Comparison of ENCODE assay signal across 23 mouse cellular contexts in genomic region chr19:29365105-29365504, GRCm38 (mm10). TPM values are rescaled to one million over a fixed set of nuclear protein-coding genes. Genes with fewer than 3 reads are reported as not detected.
DNase-seq lines count a peak whose midpoint lies in the region; ATAC-seq and TF ChIP-seq lines count a peak whose summit lies in the region.
"Had no signal": no experiment of that assay in that cellular context is flagged by ENCODE, and none has a peak within 500 bp of the region (broad histone marks: within the 10 kb centered on the region; RNA-seq: fewer than 3 reads in every experiment).

No protein-coding gene starts in this region.

- TF ChIP-seq RAD21 in MEL (IDR thresholded peaks at IDR 0.05; ENCODE audit: low read depth, low read length): no peak

- H3K27me3 ChIP-seq in midbrain, embryonic 11.5 days (ENCODE audit: control insufficient read depth, insufficient read depth, low read length): no peaks in the 10 kb centered on the region; the same call in 1 of the 2 replicates
- H3K27me3 ChIP-seq in midbrain, embryonic 15.5 days (replicated peaks): no peaks in the 10 kb centered on the region; the same call in 1 of the 2 replicates
- no peaks in the 10 kb centered on the region for H3K27me3 ChIP-seq in MEL (ENCODE audit: control insufficient read depth in 1 of 2, insufficient read depth in 2 of 2, low read length in 2 of 2)
- H3K27me3 ChIP-seq in spleen, adult 2 months (ENCODE audit: control insufficient read depth, insufficient read depth, low read length): no peaks in the 10 kb centered on the region
- no peaks in the 10 kb centered on the region for H3K27me3 ChIP-seq in midbrain, embryonic 14.5 days (ENCODE audit: control insufficient read depth, insufficient read depth, low read length)
- H3K27me3 ChIP-seq: hindbrain, embryonic 15.5 days; liver, embryonic 13.5 days; lung, embryonic 15.5 days; Patski had no signal

- no peak overlapping the region for H3K27ac ChIP-seq in midbrain, embryonic 11.5 days (ENCODE audit: low read depth, low read length)
- H3K27ac ChIP-seq in midbrain, embryonic 15.5 days: no peak overlapping the region
- H3K27ac ChIP-seq in MEL (ENCODE audit: control insufficient read depth, low read depth, low read length): no peak overlapping the region
- H3K27ac ChIP-seq in spleen, adult 2 months (ENCODE audit: insufficient read depth, low read length): peak overlapping the region; percentile 9; the same call in 1 of the 2 replicates
- no peak overlapping the region for H3K27ac ChIP-seq in gastrocnemius, adult 2 months
- H3K27ac ChIP-seq in midbrain, embryonic 14.5 days (replicated peaks; ENCODE audit: low read depth, low read length): no peak overlapping the region
- H3K27ac ChIP-seq: heart, embryonic 10.5 days; hindbrain, embryonic 15.5 days; limb, embryonic 12.5 days; liver, embryonic 13.5 days; lung, embryonic 15.5 days had no signal

- DNase-seq in midbrain, embryonic 11.5 days (ENCODE audit: low spot score, missing footprints): peak; percentile 51
- peak; percentile 79 for DNase-seq in CD4-positive helper T cell, adult 2 months (ENCODE audit: low read depth, low spot score)
- DNase-seq in MEL (ENCODE audit: low read depth, low spot score): peak; percentile 63
- peak; percentile 60 to 75 for DNase-seq in spleen, adult 2 months (ENCODE audit: low read depth in 1 of 2, low spot score in 2 of 2)
- no peak for DNase-seq in gastrocnemius, adult 2 months
- DNase-seq in midbrain, embryonic 14.5 days: no peak
- DNase-seq: gastrocnemius, postnatal 36 days; heart, postnatal 14 days; kidney, adult 11 months; kidney, postnatal 14 days; liver, embryonic 13.5 days; right cerebral cortex, postnatal 25 days; thymus, postnatal 36 days had no signal

- intact Hi-C loops in gastrocnemius, adult 2 months (cut with DNase I): loop anchor here (2.0 to 5.0 kb wide), 2 partner anchors 136 to 197 kb away; no protein-coding TSS in a partner anchor

- no peak overlapping the region for H3K4me2 ChIP-seq in midbrain, embryonic 11.5 days
- no peak overlapping the region for H3K4me2 ChIP-seq in midbrain, embryonic 15.5 days
- no peak overlapping the region for H3K4me2 ChIP-seq in midbrain, embryonic 14.5 days (ENCODE audit: low read length)
- H3K4me2 ChIP-seq: hindbrain, embryonic 15.5 days; limb, embryonic 12.5 days; lung, embryonic 15.5 days had no signal

- peaks cover 4% of the 10 kb centered on the region; the same call in 1 of the 2 replicates for H3K79me2 ChIP-seq in MEL (ENCODE audit: control insufficient read depth, insufficient read depth, low read length, poor library complexity)

- no peak overlapping the region for H3K4me3 ChIP-seq in midbrain, embryonic 11.5 days (ENCODE audit: low read depth, low read length)
- H3K4me3 ChIP-seq in midbrain, embryonic 15.5 days: no peak overlapping the region
- no peak overlapping the region for H3K4me3 ChIP-seq in MEL (ENCODE audit: control insufficient read depth in 1 of 2, insufficient read depth in 1 of 2, low read depth in 2 of 2, low read length in 2 of 2)
- no peak overlapping the region for H3K4me3 ChIP-seq in spleen, adult 2 months (ENCODE audit: extremely low read depth, insufficient read depth, insufficient read length)
- no peak overlapping the region for H3K4me3 ChIP-seq in gastrocnemius, adult 2 months
- H3K4me3 ChIP-seq in midbrain, embryonic 14.5 days (replicated peaks; ENCODE audit: low read depth, low read length): no peak overlapping the region
- H3K4me3 ChIP-seq: heart, embryonic 10.5 days; hindbrain, embryonic 15.5 days; limb, embryonic 12.5 days; liver, embryonic 13.5 days; lung, embryonic 15.5 days had no signal

- 12% methylated on average over 3 of the region's 3 CpGs for WGBS in midbrain, embryonic 11.5 days
- WGBS in midbrain, embryonic 15.5 days: 21% methylated on average over 3 of the region's 3 CpGs
- 52% methylated on average over 3 of the region's 3 CpGs for WGBS in spleen, adult 2 months
- WGBS in midbrain, embryonic 14.5 days: 22% methylated on average over 3 of the region's 3 CpGs

- no peak for TF ChIP-seq CTCF in MEL (IDR thresholded peaks at IDR 0.05 in 2 of 3, conservative IDR thresholded peaks at IDR 0.05 in 1 of 3; ENCODE audit: control insufficient read depth in 1 of 3, insufficient read depth in 1 of 3, low read depth in 2 of 3, low read length in 3 of 3, poor library complexity in 1 of 3, severe bottlenecking in 1 of 3)
- no peak for TF ChIP-seq CTCF in spleen, adult 2 months (IDR thresholded peaks at IDR 0.05; ENCODE audit: extremely low read depth, insufficient read depth, insufficient read length, insufficient replicate concordance)
- TF ChIP-seq CTCF in gastrocnemius, adult 2 months (IDR thresholded peaks at IDR 0.05): no peak

- H3K36me3 ChIP-seq in midbrain, embryonic 11.5 days (ENCODE audit: control insufficient read depth, insufficient read depth, low read length): no peaks in the 10 kb centered on the region
- no peaks in the 10 kb centered on the region for H3K36me3 ChIP-seq in midbrain, embryonic 15.5 days (replicated peaks)
- H3K36me3 ChIP-seq in MEL (ENCODE audit: control insufficient read depth in 1 of 2, insufficient read depth in 2 of 2, low read length in 2 of 2): peaks cover 0 to 53% of the 10 kb centered on the region in 2 experiments; a peak in 2 of 4 replicates
- H3K36me3 ChIP-seq in spleen, adult 2 months (ENCODE audit: control insufficient read depth, insufficient read depth, low read length): no peaks in the 10 kb centered on the region
- no peaks in the 10 kb centered on the region for H3K36me3 ChIP-seq in midbrain, embryonic 14.5 days (ENCODE audit: control insufficient read depth, insufficient read depth, low read length)
- H3K36me3 ChIP-seq: heart, embryonic 10.5 days; hindbrain, embryonic 15.5 days; limb, embryonic 12.5 days; liver, embryonic 13.5 days; lung, embryonic 15.5 days had no signal

- no peak for TF ChIP-seq EP300 in MEL (IDR thresholded peaks at IDR 0.05; ENCODE audit: low read depth in 1 of 2, low read length in 2 of 2)

- no peak for TF ChIP-seq POLR2A in MEL (IDR thresholded peaks at IDR 0.05; ENCODE audit: control insufficient read depth in 1 of 2, insufficient read depth in 1 of 2, low read depth in 1 of 2, low read length in 2 of 2, poor library complexity in 1 of 2)
- TF ChIP-seq POLR2A in spleen, adult 2 months (IDR thresholded peaks at IDR 0.05; ENCODE audit: low read depth, low read length): no peak

- H3K9ac ChIP-seq in midbrain, embryonic 11.5 days (ENCODE audit: low read length): no peak overlapping the region
- no peak overlapping the region for H3K9ac ChIP-seq in midbrain, embryonic 15.5 days
- H3K9ac ChIP-seq in MEL (ENCODE audit: control insufficient read depth, low read depth, low read length, poor library complexity, severe bottlenecking): no peak overlapping the region
- no peak overlapping the region for H3K9ac ChIP-seq in midbrain, embryonic 14.5 days (replicated peaks; ENCODE audit: low read length)
- H3K9ac ChIP-seq: hindbrain, embryonic 15.5 days; limb, embryonic 12.5 days; liver, embryonic 13.5 days; lung, embryonic 15.5 days had no signal

- no peak for ATAC-seq in midbrain, embryonic 11.5 days (ENCODE audit: low FRiP score)
- ATAC-seq in midbrain, embryonic 15.5 days (replicated peaks): no peak
- no peak for ATAC-seq in midbrain, embryonic 14.5 days (ENCODE audit: low FRiP score, low TSS enrichment)
- ATAC-seq: midbrain, embryonic 16.5 days; Patski had no signal

- no peaks in the 10 kb centered on the region for H3K9me3 ChIP-seq in midbrain, embryonic 11.5 days (ENCODE audit: control insufficient read depth, low read length)
- H3K9me3 ChIP-seq in midbrain, embryonic 15.5 days: no peaks in the 10 kb centered on the region
- H3K9me3 ChIP-seq in MEL (replicated peaks; ENCODE audit: insufficient read depth, low read length): no peaks in the 10 kb centered on the region
- H3K9me3 ChIP-seq in midbrain, embryonic 14.5 days (ENCODE audit: control insufficient read depth, low read length): no peaks in the 10 kb centered on the region
- H3K9me3 ChIP-seq: heart, embryonic 10.5 days; hindbrain, embryonic 15.5 days; limb, embryonic 12.5 days; liver, embryonic 13.5 days; lung, embryonic 15.5 days had no signal

- peaks cover 6% of the 10 kb centered on the region; the same call in 1 of the 2 replicates for H3K4me1 ChIP-seq in midbrain, embryonic 11.5 days (ENCODE audit: control insufficient read depth, insufficient read depth, low read length)
- H3K4me1 ChIP-seq in midbrain, embryonic 15.5 days: peaks cover 27% of the 10 kb centered on the region
- peaks cover 32 to 38% of the 10 kb centered on the region in 2 experiments for H3K4me1 ChIP-seq in MEL (ENCODE audit: control insufficient read depth in 1 of 2, insufficient read depth in 2 of 2, low read length in 2 of 2)
- peaks cover 12% of the 10 kb centered on the region for H3K4me1 ChIP-seq in spleen, adult 2 months (ENCODE audit: control insufficient read depth, insufficient read depth, insufficient read length)
- H3K4me1 ChIP-seq in midbrain, embryonic 14.5 days (ENCODE audit: control insufficient read depth, insufficient read depth, low read length): peaks cover 22% of the 10 kb centered on the region

RNA-seq across cellular contexts. Expression of gene Plgrkt, which starts 2.1 kb away (rescaled TPM):
- 60.4 and 68.1 TPM in 2 replicates for polyA plus RNA-seq in midbrain, embryonic 11.5 days (2014; fragmentation: Nextera tagmentation; extraction: Ambion mirVana)
- 76.6 and 85.7 TPM in 2 replicates for polyA plus RNA-seq in midbrain, embryonic 15.5 days (2015; fragmentation: Nextera tagmentation; extraction: Ambion mirVana)
- 107 and 117 TPM in 2 replicates for total RNA-seq in MEL (2012; rRNA removed)
- polyA plus RNA-seq in MEL (2012; ENCODE audit: insufficient read depth in 1 of 2, insufficient read length in 2 of 2, low read depth in 1 of 2, low replicate concordance in 2 of 2, missing spikeins in 1 of 2): 100 to 1,000 TPM in 1 of 2 experiments, not detected in 1; 145 TPM
- polyA plus RNA-seq in spleen, adult 2 months (2012; rRNA removed): 55.6 and 63.9 TPM in 2 replicates
- 10 to 100 TPM; 16.1 to 21.2 TPM for total RNA-seq in gastrocnemius, adult 2 months (2021)
- 97.2 and 102 TPM in 2 replicates for polyA plus RNA-seq in midbrain, embryonic 14.5 days (2014; fragmentation: Nextera tagmentation; extraction: Ambion mirVana)

RNA-seq across cellular contexts. Expression of gene Cd274, which starts 2.1 kb away (rescaled TPM):
- 0.34 and 0.77 TPM in 2 replicates for polyA plus RNA-seq in midbrain, embryonic 11.5 days (2014; fragmentation: Nextera tagmentation; extraction: Ambion mirVana)
- polyA plus RNA-seq in midbrain, embryonic 15.5 days (2015; fragmentation: Nextera tagmentation; extraction: Ambion mirVana): 0.77 and 0.83 TPM in 2 replicates
- 3.1 and 3.2 TPM in 2 replicates for total RNA-seq in MEL (2012; rRNA removed)
- 1 to 10 TPM in 1 of 2 experiments, not detected in 1; 5.0 TPM for polyA plus RNA-seq in MEL (2012; ENCODE audit: insufficient read depth in 1 of 2, insufficient read length in 2 of 2, low read depth in 1 of 2, low replicate concordance in 2 of 2, missing spikeins in 1 of 2)
- 10.4 and 11.0 TPM in 2 replicates for polyA plus RNA-seq in spleen, adult 2 months (2012; rRNA removed)
- under 1 TPM; 0.59 to 0.71 TPM for total RNA-seq in gastrocnemius, adult 2 months (2021)
- polyA plus RNA-seq in midbrain, embryonic 14.5 days (2014; fragmentation: Nextera tagmentation; extraction: Ambion mirVana): 0.36 and 0.66 TPM in 2 replicates

RNA-seq across cellular contexts. Expression of gene Rln1, which starts 30.6 kb away (rescaled TPM):
- 0.77 and 0.82 TPM in 2 replicates for polyA plus RNA-seq in midbrain, embryonic 11.5 days (2014; fragmentation: Nextera tagmentation; extraction: Ambion mirVana)
- polyA plus RNA-seq in midbrain, embryonic 15.5 days (2015; fragmentation: Nextera tagmentation; extraction: Ambion mirVana): 2.4 and 2.5 TPM in 2 replicates
- total RNA-seq in MEL (2012; rRNA removed): 0.04 TPM in 1 of 2 replicates, not detected in the other
- not detected for polyA plus RNA-seq in MEL (2012; ENCODE audit: insufficient read depth in 1 of 2, insufficient read length in 2 of 2, low read depth in 1 of 2, low replicate concordance in 2 of 2, missing spikeins in 1 of 2)
- not detected in 2 replicates for polyA plus RNA-seq in spleen, adult 2 months (2012; rRNA removed)
- not detected for total RNA-seq in gastrocnemius, adult 2 months (2021)
- polyA plus RNA-seq in midbrain, embryonic 14.5 days (2014; fragmentation: Nextera tagmentation; extraction: Ambion mirVana): 2.7 and 3.3 TPM in 2 replicates
- total RNA-seq: gastrocnemius, postnatal 36 days; heart, postnatal 14 days had no signal
- polyA plus RNA-seq: liver, embryonic 13.5 days; lung, embryonic 15.5 days; Patski; stomach, embryonic 14.5 days had no signal

RNA-seq across cellular contexts. Expression of gene Insl6, which starts 39.9 kb away (rescaled TPM):
- polyA plus RNA-seq in midbrain, embryonic 11.5 days (2014; fragmentation: Nextera tagmentation; extraction: Ambion mirVana): 6.3 and 8.0 TPM in 2 replicates
- 1.5 and 1.9 TPM in 2 replicates for polyA plus RNA-seq in midbrain, embryonic 15.5 days (2015; fragmentation: Nextera tagmentation; extraction: Ambion mirVana)
- total RNA-seq in MEL (2012; rRNA removed): 2.2 and 3.1 TPM in 2 replicates
- polyA plus RNA-seq in MEL (2012; ENCODE audit: insufficient read depth in 1 of 2, insufficient read length in 2 of 2, low read depth in 1 of 2, low replicate concordance in 2 of 2, missing spikeins in 1 of 2): 1 to 10 TPM in 1 of 2 experiments, not detected in 1; 9.9 TPM
- 1.5 and 2.1 TPM in 2 replicates for polyA plus RNA-seq in spleen, adult 2 months (2012; rRNA removed)
- not detected for total RNA-seq in gastrocnemius, adult 2 months (2021)
- 0.77 and 1.9 TPM in 2 replicates for polyA plus RNA-seq in midbrain, embryonic 14.5 days (2014; fragmentation: Nextera tagmentation; extraction: Ambion mirVana)
- total RNA-seq: gastrocnemius, postnatal 36 days had no signal

RNA-seq across cellular contexts. Expression of gene Pdcd1lg2, which starts 45.6 kb away (rescaled TPM):
- polyA plus RNA-seq in midbrain, embryonic 11.5 days (2014; fragmentation: Nextera tagmentation; extraction: Ambion mirVana): not detected in 2 replicates
- 0.10 TPM in 1 of 2 replicates, not detected in the other for polyA plus RNA-seq in midbrain, embryonic 15.5 days (2015; fragmentation: Nextera tagmentation; extraction: Ambion mirVana)
- 1.3 and 1.7 TPM in 2 replicates for total RNA-seq in MEL (2012; rRNA removed)
- polyA plus RNA-seq in MEL (2012; ENCODE audit: insufficient read depth in 1 of 2, insufficient read length in 2 of 2, low read depth in 1 of 2, low replicate concordance in 2 of 2, missing spikeins in 1 of 2): 1 to 10 TPM in 1 of 2 experiments, not detected in 1; 5.4 TPM
- polyA plus RNA-seq in spleen, adult 2 months (2012; rRNA removed): 1.0 and 1.2 TPM in 2 replicates
- total RNA-seq in gastrocnemius, adult 2 months (2021): not detected
- 0.12 TPM in 1 of 2 replicates, not detected in the other for polyA plus RNA-seq in midbrain, embryonic 14.5 days (2014; fragmentation: Nextera tagmentation; extraction: Ambion mirVana)
- total RNA-seq: gastrocnemius, postnatal 36 days; heart, postnatal 14 days had no signal
- polyA plus RNA-seq: forebrain, embryonic 11.5 days; heart, embryonic 10.5 days; hindbrain, embryonic 15.5 days; limb, embryonic 12.5 days; midbrain, embryonic 16.5 days; neural tube, embryonic 11.5 days; stomach, embryonic 14.5 days had no signal

Comparison
In these comparisons a context has a peak if more than half of its experiments do, and no peak if none do; other contexts are left out.
1. DNase-seq: peak in midbrain, embryonic 11.5 days (single experiment), CD4-positive helper T cell, adult 2 months (single experiment), MEL (single experiment) and spleen, adult 2 months (2 of 2); none in gastrocnemius, adult 2 months (single experiment) and midbrain, embryonic 14.5 days (single experiment).